ENCODE assay signal across 8 mouse cellular contexts in the genomic region with DNA sequence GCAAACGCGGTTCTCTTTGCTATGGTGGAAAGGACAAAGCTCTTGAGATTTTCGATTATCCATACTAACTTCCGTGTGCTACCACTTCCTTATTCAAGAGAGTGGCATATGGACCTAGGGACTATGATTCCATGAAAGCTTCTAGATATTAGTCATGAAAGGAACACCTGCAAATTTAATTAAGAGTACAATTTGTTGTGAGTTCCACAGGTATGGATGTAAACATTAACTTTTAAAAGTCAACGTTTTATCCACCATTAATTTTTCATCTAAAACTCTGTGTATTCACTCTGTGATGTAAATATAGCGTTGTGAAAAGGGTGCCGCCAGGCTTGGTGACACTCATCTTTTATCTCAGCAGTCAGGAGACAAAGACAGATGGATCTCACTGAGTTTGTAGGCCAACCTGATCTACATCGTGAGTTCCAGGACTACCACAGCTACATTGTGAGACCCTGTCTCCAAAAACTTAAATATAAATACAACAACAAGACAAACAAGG. TPM values are rescaled to one million over a fixed set of nuclear protein-coding genes. Genes with fewer than 3 reads are reported as not detected.
DNase-seq lines count a peak whose midpoint lies in the region; ATAC-seq and TF ChIP-seq lines count a peak whose summit lies in the region.

No protein-coding gene starts in this region.

- TF ChIP-seq CTCF in midbrain, postnatal 0 days (IDR thresholded peaks at IDR 0.05): no peak

- H3K4me2 ChIP-seq in kidney, embryonic 15.5 days: peak overlapping the region; percentile 71
- peak overlapping the region; percentile 64 for H3K4me2 ChIP-seq in midbrain, postnatal 0 days (ENCODE audit: low read depth, low read length, poor library complexity, severe bottlenecking)

- 0 out of 2 replicates have a peak overlapping the region, but pooled peaks have one; percentile 92 for H3K27ac ChIP-seq in kidney, embryonic 15.5 days
- peak overlapping the region; percentile 75 for H3K27ac ChIP-seq in midbrain, postnatal 0 days (ENCODE audit: low read depth, low read length)

- no peaks in the 10 kb centered on the region for H3K27me3 ChIP-seq in kidney, embryonic 15.5 days
- H3K27me3 ChIP-seq in midbrain, postnatal 0 days (ENCODE audit: insufficient read depth, low read length): no peaks in the 10 kb centered on the region

- no peak for ATAC-seq in kidney, embryonic 15.5 days (replicated peaks; ENCODE audit: low FRiP score)
- ATAC-seq in inflammation-experienced regulatory T-cells, adult 6 months: peak; percentile 29
- no peak for ATAC-seq in midbrain, postnatal 0 days (ENCODE audit: low FRiP score)

- peak overlapping the region; percentile 72 for H3K9ac ChIP-seq in kidney, embryonic 15.5 days
- H3K9ac ChIP-seq in midbrain, postnatal 0 days (replicated peaks; ENCODE audit: low read length, poor library complexity, severe bottlenecking): peak overlapping the region; percentile 73

- H3K4me1 ChIP-seq in kidney, embryonic 15.5 days: peaks cover 9% of the 10 kb centered on the region; the same call in 1 of the 2 replicates
- no peaks in the 10 kb centered on the region for H3K4me1 ChIP-seq in midbrain, postnatal 0 days (ENCODE audit: insufficient read depth, low read length)

- 13% methylated on average over 8 of the region's 8 CpGs for WGBS in kidney, embryonic 15.5 days
- WGBS in midbrain, postnatal 0 days: 18% methylated on average over 8 of the region's 8 CpGs

- DNase-seq in kidney, postnatal 14 days: no peak
- DNase-seq in brain, adult 2 months (ENCODE audit: low read depth, low spot score): peak; percentile 4
- DNase-seq in midbrain, postnatal 0 days (ENCODE audit: low spot score): peak; percentile 1
- DNase-seq in Muller cell, postnatal 12 days (ENCODE audit: inconsistent ontology term): no peak
- DNase-seq in thymus, postnatal 4 days: no peak
- DNase-seq in lung, postnatal 10 days: no peak

- peak overlapping the region; percentile 76 for H3K4me3 ChIP-seq in kidney, embryonic 15.5 days (replicated peaks)
- H3K4me3 ChIP-seq in midbrain, postnatal 0 days (ENCODE audit: low read depth, low read length): peak overlapping the region; percentile 71

- peaks cover 8% of the 10 kb centered on the region for H3K36me3 ChIP-seq in kidney, embryonic 15.5 days
- no peaks in the 10 kb centered on the region for H3K36me3 ChIP-seq in midbrain, postnatal 0 days (ENCODE audit: insufficient read depth, low read length)

- no peaks in the 10 kb centered on the region for H3K9me3 ChIP-seq in kidney, embryonic 15.5 days (replicated peaks)
- no peaks in the 10 kb centered on the region for H3K9me3 ChIP-seq in midbrain, postnatal 0 days (ENCODE audit: low read length)

RNA-seq across cellular contexts. Expression of gene Zfp53, which starts 0.8 kb away (rescaled TPM):
- polyA plus RNA-seq in kidney, embryonic 15.5 days (2015; fragmentation: Nextera tagmentation; extraction: Ambion mirVana): 11.2 and 12.7 TPM in 2 replicates
- polyA plus RNA-seq in inflammation-experienced regulatory T-cells, adult 6 months (2017; shearing (Covaris generic)): 10 to 100 TPM; 32.9 to 41.1 (median 34.1) TPM
- total RNA-seq in midbrain, postnatal 0 days (2014; rRNA removed): 1.5 and 5.4 TPM in 2 replicates
- 8.9 and 10.5 TPM in 2 replicates for polyA plus RNA-seq in midbrain, postnatal 0 days (2015; fragmentation: Nextera tagmentation; extraction: Ambion mirVana)

RNA-seq across cellular contexts. Expression of gene Zfp51, which starts 39.4 kb away (rescaled TPM):
- 16.5 and 17.8 TPM in 2 replicates for polyA plus RNA-seq in kidney, embryonic 15.5 days (2015; fragmentation: Nextera tagmentation; extraction: Ambion mirVana)
- 10 to 100 TPM; 29.4 to 41.9 (median 36.2) TPM for polyA plus RNA-seq in inflammation-experienced regulatory T-cells, adult 6 months (2017; shearing (Covaris generic))
- total RNA-seq in midbrain, postnatal 0 days (2014; rRNA removed): 5.5 and 6.4 TPM in 2 replicates
- 5.9 and 6.9 TPM in 2 replicates for polyA plus RNA-seq in midbrain, postnatal 0 days (2015; fragmentation: Nextera tagmentation; extraction: Ambion mirVana)

RNA-seq across cellular contexts. Expression of gene Zfp52, which starts 45.8 kb away (rescaled TPM):
- 3.9 and 4.9 TPM in 2 replicates for polyA plus RNA-seq in kidney, embryonic 15.5 days (2015; fragmentation: Nextera tagmentation; extraction: Ambion mirVana)
- polyA plus RNA-seq in inflammation-experienced regulatory T-cells, adult 6 months (2017; shearing (Covaris generic)): 10 to 100 TPM; 16.1 to 26.4 (median 19.2) TPM
- total RNA-seq in midbrain, postnatal 0 days (2014; rRNA removed): 2.9 and 4.1 TPM in 2 replicates
- polyA plus RNA-seq in midbrain, postnatal 0 days (2015; fragmentation: Nextera tagmentation; extraction: Ambion mirVana): 1.9 and 2.1 TPM in 2 replicates

Comparison
In these comparisons a context has a peak if more than half of its experiments do, and no peak if none do; other contexts are left out.
1. DNase-seq: peak in brain, adult 2 months (single experiment) and midbrain, postnatal 0 days (single experiment); none in kidney, postnatal 14 days (single experiment), Muller cell, postnatal 12 days (single experiment), thymus, postnatal 4 days (single experiment) and lung, postnatal 10 days (single experiment).